In genomic region chr17:5606151-5606591, GRCm38 (mm10) we compare ENCODE assay signal across 12 mouse cellular contexts.
DNase-seq lines count a peak whose midpoint lies in the region; ATAC-seq and TF ChIP-seq lines count a peak whose summit lies in the region.
"Had no signal": no experiment of that assay in that cellular context is flagged by ENCODE, and none has a peak within 500 bp of the region (broad histone marks: within the 10 kb centered on the region; RNA-seq: fewer than 3 reads in every experiment).

No protein-coding gene starts in this region.

- peaks cover 20% of the 10 kb centered on the region for H3K4me1 ChIP-seq in cerebellum, adult 2 months (ENCODE audit: control insufficient read depth, insufficient read depth, low read length)
- 0 out of 2 replicates have a peak, but pooled peaks cover 6% of the 10 kb centered on the region for H3K4me1 ChIP-seq in liver, embryonic 13.5 days (replicated peaks)

- peak overlapping the region; percentile 1; the same call in 1 of the 2 replicates for H3K27ac ChIP-seq in cerebellum, adult 2 months (ENCODE audit: insufficient read depth, low read length)
- H3K27ac ChIP-seq in liver, embryonic 13.5 days, result no peak overlapping the region
- H3K27ac ChIP-seq: limb, embryonic 13.5 days had no signal

- TF ChIP-seq POLR2A in cerebellum, adult 2 months (IDR thresholded peaks at IDR 0.05; ENCODE audit: borderline replicate concordance, insufficient read depth, low read length), result no peak
- TF ChIP-seq POLR2A in brain, embryonic 14.5 days (IDR thresholded peaks at IDR 0.05; ENCODE audit: borderline replicate concordance, extremely low read depth, insufficient read depth, insufficient read length, poor library complexity, severe bottlenecking), result no peak

- no peak overlapping the region for H3K4me3 ChIP-seq in cerebellum, adult 2 months (replicated peaks; ENCODE audit: insufficient read depth, low read depth, low read length)
- H3K4me3 ChIP-seq in liver, embryonic 13.5 days (replicated peaks), result no peak overlapping the region
- H3K4me3 ChIP-seq: limb, embryonic 13.5 days had no signal

- no peak overlapping the region for H3K9ac ChIP-seq in liver, embryonic 13.5 days
- H3K9ac ChIP-seq: limb, embryonic 13.5 days had no signal

- no peaks in the 10 kb centered on the region for H3K27me3 ChIP-seq in cerebellum, adult 2 months (ENCODE audit: control insufficient read depth, insufficient read depth, low read length)
- H3K27me3 ChIP-seq in liver, embryonic 13.5 days, result no peaks in the 10 kb centered on the region
- H3K27me3 ChIP-seq: limb, embryonic 13.5 days had no signal

- WGBS in cerebellum, adult 2 months, result 52% methylated on average over 8 of the region's 8 CpGs
- whole genome bisulfite sequencing in liver, embryonic 13.5 days (ENCODE audit: insufficient replicate concordance), result 68% methylated on average over 8 of the region's 8 CpGs

- DNase-seq in cerebellum, adult 2 months, result no peak
- DNase-seq in cerebellum, adult 11 months, result no peak
- DNase-seq in layer of hippocampus, adult 9-11 months, result peak; percentile 56
- no peak for DNase-seq in layer of hippocampus, postnatal 10 days (ENCODE audit: low spot score in 2 of 2)
- peak; percentile 47 for DNase-seq in brain, embryonic 14.5 days (ENCODE audit: low read depth)
- no peak for DNase-seq in liver, embryonic 13.5 days
- no peak for DNase-seq in MN1 (ENCODE audit: low spot score)
- no peak for DNase-seq in thymus, postnatal 4 days
- DNase-seq: cerebellum, postnatal 10 days; gastrocnemius, postnatal 36 days; kidney, postnatal 14 days had no signal

- TF ChIP-seq CTCF in cerebellum, adult 2 months (IDR thresholded peaks at IDR 0.05; ENCODE audit: borderline replicate concordance, insufficient read depth, low read depth, low read length), result no peak
- no peak for TF ChIP-seq CTCF in brain, embryonic 14.5 days (IDR thresholded peaks at IDR 0.05; ENCODE audit: borderline replicate concordance, extremely low read depth, insufficient read depth, insufficient read length)

- ATAC-seq in liver, embryonic 13.5 days (ENCODE audit: low read depth), result 0 out of 2 replicates have a peak, but pooled peaks have one; percentile 9

- no peaks in the 10 kb centered on the region for H3K36me3 ChIP-seq in liver, embryonic 13.5 days
- H3K36me3 ChIP-seq: limb, embryonic 13.5 days had no signal

- no peak overlapping the region for H3K4me2 ChIP-seq in liver, embryonic 13.5 days
- H3K4me2 ChIP-seq: limb, embryonic 13.5 days had no signal

- no peaks in the 10 kb centered on the region for H3K9me3 ChIP-seq in liver, embryonic 13.5 days (replicated peaks)
- H3K9me3 ChIP-seq: limb, embryonic 13.5 days had no signal

Comparison
In these comparisons a context has a peak if more than half of its experiments do, and no peak if none do; other contexts are left out.
1. DNase-seq: peak in layer of hippocampus, adult 9-11 months (single experiment) and brain, embryonic 14.5 days (single experiment); none in cerebellum, adult 2 months (0 of 2), cerebellum, adult 11 months (single experiment), layer of hippocampus, postnatal 10 days (0 of 2), liver, embryonic 13.5 days (single experiment), MN1 (single experiment) and thymus, postnatal 4 days (single experiment).